Mouse (Mus musculus): ENCODE results near the gene Cog4.
"Not testable (repeated sequence)": the region's sequence is repeated elsewhere in the genome, so short reads cannot be mapped to it uniquely, and the experiment has no call there.

Gene Cog4

DNA sequence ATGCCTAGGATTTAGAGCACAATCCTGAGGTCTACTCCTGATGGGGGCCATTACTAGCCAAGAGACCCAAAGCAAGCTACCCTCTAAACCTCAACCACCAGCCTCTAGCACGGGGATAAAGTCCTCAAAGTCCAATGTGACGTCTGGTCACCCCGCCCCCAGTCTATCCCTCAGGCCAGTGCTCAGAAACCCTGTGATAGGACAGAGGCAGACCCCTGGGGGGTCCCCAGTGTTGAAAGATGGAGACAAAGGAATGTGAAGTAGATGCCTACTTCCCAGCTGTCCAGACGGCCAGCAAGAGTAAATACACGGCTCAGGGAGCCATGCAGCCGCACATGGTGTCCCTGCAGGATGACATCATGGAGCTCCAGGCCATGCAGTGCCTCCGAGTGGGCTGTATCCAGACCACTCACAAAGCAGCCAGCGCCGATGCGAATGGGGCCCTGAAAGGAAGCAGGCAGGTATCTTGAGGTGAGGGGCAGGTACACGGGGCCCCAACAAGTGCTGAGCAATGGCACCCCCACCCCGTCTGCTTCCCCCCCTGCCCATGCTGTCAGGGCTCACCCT, 43.6 kb downstream of the Cog4 start:
- no peak for DNase-seq (ENCODE audit: low spot score)

DNA sequence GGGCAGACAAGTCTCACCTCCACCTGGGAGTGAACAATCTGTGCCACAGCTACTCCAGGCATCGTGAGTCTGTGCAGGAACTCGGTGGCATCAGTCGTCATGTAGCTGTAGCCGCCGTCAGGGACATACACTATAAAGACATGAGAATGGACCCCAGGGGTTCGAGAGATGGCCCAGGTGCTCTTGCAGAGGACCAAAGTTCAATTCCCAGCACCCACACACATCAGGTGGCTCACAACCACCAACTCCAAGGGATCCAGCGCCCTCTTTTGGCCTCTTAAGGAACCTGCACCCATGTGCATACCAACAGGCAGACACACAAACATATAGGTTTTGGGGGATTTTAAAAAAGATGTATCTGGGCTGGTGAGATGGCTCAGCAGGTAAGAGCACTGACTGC, 45.6 kb downstream of the Cog4 start:
- DNase-seq (ENCODE audit: low spot score): no peak

DNA sequence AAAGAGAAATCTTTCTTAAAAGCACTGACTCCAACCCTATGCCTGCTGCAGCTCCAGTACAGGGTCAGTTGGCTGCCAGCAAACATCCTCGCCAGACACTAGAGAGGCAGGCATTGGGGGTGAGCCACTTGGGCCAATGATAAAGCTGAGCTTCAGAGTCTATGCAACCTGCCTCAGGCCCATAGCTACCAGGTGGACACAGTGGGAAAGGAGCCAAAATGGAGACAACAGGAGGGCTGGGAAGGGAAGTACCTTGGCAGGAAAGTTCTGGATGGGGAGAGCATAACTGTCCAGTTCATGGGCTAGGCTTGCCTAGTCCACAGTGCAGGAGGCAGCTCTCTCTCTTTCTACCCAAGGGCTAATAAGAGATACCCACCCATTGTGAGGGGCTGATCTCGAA, 46.5 kb downstream of the Cog4 start:
- no peak for DNase-seq (ENCODE audit: low spot score)

DNA sequence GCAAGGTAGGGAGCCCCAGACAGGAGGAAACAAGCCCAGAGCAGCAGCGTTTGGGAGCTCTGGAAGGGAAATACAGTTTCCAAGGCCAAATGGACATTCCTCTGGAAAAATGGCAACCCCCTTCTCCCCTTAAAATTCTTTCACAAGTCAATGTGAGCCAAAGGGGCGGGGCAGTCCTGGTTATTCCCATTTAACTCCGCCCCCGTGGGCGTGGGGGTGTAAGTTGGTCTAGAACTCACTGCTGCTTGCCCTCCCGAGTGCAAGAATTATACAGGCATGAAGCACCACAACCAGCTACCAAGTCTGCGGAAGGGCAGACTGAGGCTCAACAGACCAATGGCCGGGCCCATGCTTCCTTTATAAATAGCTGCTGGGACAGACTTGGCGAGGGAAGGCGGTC, 48.5 kb downstream of the Cog4 start:
- DNase-seq (ENCODE audit: low spot score): no peak

DNA sequence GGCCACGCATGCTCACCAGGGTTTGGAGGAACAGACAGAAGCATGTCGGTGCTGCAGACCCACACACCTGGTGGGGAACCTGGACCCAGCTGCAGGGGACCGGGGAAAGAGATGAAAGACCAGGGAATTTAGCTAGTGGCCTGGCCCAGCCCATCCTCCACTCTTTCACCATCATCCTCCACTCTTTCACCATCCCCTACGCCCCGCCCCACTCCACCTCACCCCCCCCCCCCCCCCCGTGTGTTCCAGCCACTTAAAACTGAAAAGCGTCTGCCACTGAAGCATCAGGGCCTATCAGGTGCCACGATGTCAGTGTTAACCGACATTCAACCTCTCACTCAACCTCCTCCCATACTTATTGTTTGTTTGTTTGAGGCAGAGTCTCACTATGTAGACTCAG, 48.9 kb downstream of the Cog4 start:
- DNase-seq (ENCODE audit: low spot score): no peak

DNA sequence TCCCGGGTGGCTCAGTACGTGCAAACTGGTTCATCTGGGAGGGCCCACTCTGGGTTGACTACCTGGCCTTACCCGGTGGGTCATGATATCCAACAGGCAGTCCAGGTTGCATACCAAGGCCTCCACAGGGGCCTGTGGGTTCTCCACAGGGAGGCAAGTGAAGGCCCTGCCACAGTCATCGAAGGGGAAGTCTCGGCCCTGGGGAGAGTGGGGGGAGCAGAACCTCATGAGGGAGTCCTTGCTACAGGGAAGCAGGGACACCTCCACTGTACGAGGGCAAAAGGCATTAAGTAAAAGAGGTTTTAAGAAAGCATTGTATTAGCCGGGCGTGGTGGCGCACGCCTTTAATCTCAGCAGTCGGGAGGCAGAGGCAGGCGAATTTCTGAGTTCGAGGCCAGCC, 49.4 kb downstream of the Cog4 start:
- DNase-seq (ENCODE audit: low spot score): no peak

DNA sequence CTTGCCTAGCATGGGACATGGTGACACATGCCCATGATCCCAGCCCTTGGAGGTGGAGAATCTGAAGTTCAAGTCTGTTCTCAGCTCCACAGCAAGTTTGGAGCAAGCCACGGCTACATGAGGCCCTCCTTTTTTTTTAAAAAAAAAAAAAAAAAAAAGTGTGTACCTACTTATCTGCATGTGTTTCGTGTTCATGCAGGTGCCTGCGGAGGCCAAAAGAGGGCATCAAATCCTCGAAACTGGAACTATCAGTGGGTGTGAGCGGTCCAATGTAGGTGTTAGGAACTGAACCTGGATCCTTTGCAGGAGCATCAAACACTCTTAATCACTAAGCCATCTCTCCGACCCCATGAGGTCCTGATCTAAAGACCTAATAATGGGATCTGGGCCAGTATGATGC, 51.1 kb downstream of the Cog4 start:
- DNase-seq (ENCODE audit: low spot score): no peak

DNA sequence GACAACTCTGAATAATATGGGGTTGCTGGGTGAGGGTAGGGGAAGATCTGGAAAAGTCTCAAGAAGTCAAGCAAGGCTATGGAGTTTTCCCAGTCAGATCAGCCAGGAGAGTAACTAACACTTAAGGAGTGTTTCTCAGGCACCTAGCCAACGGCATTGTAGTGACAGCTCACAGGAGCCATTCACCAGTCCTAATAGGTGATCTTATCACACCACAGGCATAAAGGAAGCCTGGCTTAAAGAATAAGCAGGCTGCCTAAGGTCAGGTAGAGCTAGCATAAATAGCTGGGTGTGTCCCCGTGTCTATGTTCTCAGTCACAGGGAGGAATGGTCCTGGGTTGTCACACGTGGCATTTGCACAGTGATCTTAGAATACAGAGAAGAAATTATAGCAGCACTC, 54.7 kb downstream of the Cog4 start:
- no peak for DNase-seq (ENCODE audit: low spot score)

DNA sequence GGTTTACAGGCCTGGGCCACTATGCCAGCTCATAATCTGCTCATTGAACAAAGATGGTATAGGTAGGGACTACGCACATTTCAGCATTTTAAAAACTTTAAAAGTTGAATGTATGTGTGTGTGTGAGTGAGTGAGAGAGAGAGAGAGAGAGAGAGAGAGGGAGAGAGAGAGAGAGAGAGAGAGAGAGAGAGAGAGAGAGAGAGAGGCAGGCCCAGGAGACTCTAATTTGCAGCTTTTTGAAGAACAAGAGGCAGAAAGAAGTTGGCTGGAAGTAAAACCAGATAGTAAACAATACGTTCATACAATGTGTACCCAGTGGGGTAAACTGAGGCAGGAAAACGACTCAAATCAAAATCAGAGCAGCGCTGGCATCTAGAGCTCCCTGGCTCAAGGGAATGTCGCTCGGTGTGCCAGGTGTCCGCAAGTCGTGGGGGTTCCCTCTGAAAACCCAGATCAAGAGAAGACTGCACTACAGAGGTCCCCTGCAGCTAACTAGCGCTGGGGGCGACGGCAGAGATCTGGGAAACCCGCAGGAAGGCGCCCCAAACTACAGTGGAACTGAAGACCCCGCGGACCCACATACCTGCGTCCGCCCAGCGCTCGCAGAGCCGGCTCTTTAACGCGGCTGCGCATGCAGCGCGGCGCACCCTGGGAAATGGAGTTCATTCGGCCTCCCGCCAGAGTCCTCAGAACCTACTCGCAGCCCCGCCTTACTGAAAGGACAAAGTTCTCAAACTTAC, 55.6 kb downstream of the Cog4 start, which contains the start of gene Fuk:
Fuk (minus strand) TSS at position 650 of the 740 bp plus-strand sequence.
- peak; percentile 75 for DNase-seq (ENCODE audit: low spot score)

DNA sequence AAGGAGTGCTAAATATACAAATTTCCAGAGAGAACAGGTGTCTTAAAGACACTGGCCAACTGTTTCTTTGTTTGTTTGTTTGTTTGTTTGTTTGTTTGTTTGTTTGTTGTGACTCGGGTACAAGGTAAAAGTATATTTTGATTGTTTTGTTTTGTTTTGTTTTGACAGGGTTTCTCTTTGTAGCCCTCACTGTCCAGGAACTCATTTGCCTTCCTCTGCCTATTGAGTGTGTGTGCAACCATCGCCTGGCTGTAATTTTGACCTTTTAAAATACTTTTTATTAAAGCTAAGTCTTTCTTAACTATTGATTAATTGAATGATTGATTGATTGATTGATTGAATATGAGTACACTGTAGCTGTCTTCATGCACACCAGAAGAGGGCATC, 56.2 kb downstream of the Cog4 start:
- no peak for DNase-seq (ENCODE audit: low spot score)

DNA sequence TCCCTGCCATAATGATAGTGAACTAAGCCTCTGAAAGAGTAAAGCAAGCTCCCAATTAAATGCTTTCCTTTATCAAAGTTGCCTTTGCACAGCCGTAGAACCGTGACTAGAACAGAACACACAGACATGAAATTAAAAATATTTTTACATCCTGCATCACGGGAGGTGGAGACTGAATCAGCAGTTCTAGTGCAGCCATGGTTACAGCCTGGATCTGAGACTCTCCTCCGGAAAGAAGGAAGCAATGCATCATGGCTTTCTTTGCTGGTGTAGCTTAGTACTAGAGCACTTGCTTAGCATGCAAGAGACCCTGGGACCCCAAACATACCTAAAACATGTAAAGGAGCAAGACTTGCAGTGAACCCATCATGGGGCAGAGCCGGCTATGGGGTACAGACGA, 59.0 kb downstream of the Cog4 start:
- no peak for DNase-seq (ENCODE audit: low spot score)

DNA sequence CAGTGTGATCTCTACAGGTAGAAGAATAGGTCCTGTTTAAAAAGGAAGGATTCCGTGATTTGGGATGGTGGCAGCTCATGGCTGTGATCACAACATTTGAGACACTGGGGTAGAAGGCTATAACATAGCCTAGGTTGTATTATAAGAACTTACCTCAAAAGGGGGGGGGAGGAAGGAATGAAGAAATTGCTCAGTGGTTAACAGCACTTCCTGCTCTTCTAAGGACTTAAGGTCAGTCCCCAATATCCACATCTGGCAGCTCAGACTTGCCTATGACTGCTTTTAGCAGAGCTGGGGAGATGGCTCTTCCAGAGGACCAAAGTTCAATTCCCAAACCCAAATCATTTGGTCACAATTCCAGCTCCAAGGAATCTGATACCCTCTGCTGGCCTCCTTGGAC, 60.3 kb downstream of the Cog4 start:
- no peak for DNase-seq (ENCODE audit: low spot score)

DNA sequence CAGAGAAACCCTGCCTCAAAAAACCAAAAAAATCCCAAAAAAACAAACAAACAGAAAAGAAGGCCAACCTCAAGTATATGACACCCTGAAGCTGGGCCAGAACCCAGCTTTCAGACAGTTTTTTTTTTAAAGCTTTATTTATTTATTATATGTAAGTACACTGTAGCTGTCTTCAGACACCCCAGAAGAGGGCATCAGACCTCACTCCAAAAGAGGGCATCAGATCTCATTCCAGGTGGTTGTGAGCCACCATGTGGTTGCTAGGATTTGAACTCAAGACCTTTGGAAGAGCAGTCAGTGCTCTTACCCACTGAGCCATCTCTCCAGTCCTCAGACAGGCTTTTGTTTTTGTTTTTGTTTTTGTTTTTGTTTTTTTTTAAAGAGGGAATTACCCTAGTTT, 63.5 kb downstream of the Cog4 start:
- DNase-seq (ENCODE audit: low spot score): not testable (repeated sequence)

DNA sequence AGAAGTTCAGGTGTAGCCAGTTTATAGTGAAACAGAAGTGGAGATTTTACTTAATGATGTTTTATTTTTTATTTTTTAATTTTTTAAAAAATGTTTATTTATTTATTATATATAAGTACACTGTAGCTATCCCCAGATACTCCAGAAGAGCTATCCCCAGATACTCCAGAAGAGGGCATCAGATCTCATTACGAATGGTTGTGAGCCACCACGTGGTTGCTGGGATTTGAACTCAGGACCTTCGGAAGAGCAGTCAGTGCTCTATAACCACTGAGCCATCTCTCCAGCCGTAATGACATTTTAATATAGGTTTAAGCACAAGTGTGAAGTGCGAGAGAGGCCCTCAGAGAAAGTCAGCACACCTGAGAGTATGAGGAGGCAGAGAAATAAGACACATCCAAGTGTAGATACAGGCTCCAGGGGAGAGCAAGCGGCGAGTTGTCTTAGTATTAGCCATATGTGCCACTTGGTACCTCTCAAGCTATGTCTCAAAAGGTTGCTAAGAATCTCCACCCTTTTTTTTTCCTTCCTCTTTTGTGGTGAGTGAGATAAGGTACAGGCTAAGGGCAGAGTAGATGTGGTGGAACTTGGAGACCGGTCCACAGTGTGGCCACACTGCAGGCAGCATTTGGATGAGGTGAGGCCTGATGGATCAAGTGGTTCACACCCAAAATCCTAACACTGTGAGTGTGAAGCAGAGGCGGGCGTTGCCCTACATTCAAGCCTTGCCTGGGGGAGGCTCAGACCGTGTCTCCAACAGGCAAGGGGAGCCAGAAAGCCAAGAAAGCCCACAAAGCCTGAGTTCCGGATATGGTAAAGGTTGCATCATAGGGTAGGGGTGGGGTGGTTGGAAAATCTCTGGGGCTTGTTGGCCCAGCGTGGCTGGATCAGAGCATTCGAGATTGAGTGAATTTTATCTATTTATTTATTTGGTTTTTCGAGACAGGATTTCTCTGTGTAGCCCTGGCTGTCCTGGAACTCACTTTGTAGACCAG, 65.5 kb downstream of the Cog4 start:
- no peak for DNase-seq (ENCODE audit: low spot score)

DNA sequence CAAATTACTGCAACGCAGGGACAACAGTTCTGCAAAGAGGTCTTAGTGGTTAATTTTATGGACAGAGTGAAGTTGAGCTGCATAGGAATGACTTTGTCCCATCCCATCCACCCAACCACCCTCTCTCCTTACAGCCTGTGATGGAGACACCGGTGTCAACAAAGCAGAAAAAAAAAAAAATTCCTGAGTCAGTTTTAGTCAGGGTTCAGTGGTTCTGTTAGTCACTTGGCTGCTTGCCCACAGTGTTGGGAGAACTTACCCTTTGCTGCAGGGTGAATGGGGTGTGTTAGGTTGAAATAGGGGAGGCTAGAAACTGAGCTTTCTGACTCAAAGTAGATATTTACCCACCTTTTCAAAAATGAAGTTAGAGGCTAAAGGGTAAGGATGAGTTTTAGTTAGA, 71.0 kb downstream of the Cog4 start:
- DNase-seq (ENCODE audit: low spot score): peak; percentile 61

DNA sequence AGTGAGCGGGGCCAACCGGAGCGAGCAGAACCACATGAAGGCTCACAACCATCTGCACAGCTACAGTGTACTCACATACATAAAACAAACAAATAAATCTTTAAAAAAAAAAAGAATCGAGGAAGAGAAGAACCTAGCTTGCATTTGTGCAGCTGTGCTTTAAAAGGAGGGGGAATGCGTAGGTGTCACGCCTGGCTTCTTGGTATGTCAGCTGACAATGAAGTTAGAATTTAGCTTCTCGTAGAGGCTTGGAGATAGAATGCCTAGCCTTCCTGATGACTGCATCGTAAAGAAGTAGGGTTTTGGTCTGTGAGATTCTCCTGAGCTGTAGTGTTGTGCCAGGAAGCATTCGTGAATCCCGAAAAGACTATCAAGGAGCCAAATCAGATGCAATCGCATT, 71.6 kb downstream of the Cog4 start:
- DNase-seq (ENCODE audit: low spot score): no peak

DNA sequence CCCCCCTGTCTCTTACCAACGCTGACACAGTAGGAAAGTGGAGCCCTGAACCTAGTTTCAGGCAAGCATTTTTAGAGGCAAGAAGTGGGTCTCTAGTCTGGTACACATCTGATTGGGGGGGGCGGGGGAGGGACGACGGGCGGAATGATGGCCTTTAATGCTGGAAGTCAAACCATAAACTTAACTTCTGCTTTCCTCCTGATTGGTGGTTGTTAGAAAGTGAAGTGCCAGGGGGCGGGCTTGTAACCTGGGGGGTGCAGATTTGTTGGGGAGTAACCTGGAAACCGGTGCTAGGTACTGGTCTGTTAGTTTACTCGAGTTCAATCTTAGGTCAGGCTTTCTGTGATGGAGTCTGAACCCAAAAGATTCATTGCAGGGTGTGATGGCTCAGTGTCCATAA, 72.1 kb downstream of the Cog4 start:
- no peak for DNase-seq (ENCODE audit: low spot score)

DNA sequence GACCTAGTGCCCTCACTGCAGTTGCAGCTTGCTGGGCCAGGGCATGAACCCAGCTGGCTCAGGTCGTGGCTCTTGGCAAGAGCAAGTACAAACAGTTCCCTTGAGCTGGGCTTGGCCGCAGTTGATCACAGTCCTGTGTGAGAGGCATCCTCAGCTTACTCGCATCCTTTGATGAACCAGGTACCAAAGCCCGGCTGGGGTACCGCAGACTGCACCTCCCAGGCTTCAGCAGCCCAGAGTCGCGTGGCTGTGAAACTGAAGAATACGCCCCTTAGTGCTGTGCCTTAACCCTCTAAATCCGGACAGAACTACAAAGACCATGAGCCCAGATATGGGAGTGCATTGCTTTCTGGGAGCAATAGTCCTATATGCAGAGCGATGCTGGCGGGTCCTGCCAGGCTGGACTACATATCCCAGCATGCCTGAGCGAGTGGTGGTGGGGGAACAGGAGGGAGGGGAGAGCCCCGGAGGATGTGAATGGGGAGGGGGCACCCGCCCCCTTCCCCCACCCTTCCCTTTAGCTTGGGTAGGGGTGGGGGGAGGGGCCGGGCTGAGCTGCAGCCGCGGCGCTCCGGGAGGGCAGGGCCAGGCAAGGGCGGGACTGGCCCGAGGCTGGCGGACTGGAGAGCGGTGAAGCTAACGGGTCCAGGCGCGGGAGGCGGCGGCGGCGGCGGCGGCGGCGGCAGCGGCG, 73.1 kb downstream of the Cog4 start, which contains the start of gene St3gal2:
St3gal2 (plus strand) TSS at position 582 of the 691 bp plus-strand sequence.
- peak; percentile 59 for DNase-seq (ENCODE audit: low spot score)

DNA sequence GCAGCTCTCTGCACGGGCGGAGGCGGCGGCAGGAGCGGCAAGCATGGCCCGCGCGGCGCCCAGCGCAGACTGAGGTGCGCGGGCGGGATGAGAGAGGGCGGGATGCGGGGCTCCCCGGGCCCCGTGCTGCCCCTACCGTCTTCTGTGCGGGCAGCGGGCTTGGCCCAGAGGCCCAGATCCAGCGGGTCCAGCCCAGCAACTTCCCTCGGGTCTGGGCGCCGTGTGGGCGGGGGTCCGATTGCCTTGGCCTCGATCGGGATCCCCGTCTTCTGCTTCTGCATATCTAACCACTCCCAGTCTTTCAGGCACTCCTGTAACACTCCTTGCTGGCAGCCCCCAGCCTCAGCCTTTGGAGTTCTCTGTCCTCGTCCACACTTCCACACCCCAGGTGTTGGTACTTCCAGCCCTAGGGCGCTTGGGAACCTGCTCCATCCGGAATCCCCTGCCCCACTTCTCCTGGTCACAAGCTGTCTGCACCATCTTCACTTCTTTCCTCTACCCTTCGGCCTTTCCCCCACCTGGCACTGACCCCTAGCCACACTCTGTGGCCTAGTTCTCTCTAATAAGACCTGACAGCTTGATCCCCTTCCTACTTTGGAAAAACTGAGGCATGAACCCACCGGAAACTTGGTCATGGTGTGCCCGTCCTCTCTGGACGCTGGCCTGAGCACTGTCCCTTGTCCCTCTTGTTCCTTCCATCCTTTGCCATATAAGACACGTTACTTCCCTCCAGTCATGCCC, 73.8 kb downstream of the Cog4 start:
- DNase-seq (ENCODE audit: low spot score): no peak

DNA sequence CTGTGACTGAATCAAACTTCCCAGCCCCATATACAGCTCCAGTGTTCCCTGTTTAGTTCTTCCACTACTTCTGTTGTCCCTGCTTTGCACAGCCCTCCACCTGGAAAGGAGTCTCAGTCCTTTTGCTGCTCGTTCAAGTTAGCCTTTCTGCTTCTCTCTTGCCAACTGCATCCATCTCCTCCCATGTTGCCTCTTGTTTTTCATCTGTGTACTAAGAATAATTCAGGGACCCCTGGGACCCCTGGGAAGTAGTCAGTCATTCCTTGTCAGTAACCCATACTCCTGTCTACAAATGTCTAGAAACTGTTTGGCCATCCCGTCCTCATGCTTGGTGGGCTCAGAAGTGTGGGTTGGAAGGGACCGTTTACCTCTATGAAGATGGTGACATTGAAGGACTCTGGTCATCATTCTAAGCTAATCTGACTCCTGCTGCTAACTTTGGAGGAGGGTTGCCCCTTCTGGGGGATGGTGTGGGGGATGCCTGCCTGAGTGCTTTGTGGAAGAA, 74.4 kb downstream of the Cog4 start:
- no peak for DNase-seq (ENCODE audit: low spot score)

Measured in urinary bladder, postnatal 25 days (tissue).